Mouse (Mus musculus) small intestine, adult 2 months (tissue): Measurements from ENCODE around the gene 9130230L23Rik. TPM values are rescaled to one million over a fixed set of nuclear protein-coding genes. Genes with fewer than 3 reads are reported as not detected.

Experiments
- H3K27ac ChIP-seq: fragments of 200-500 bp; 2 replicates; pipeline ENCODE4 v1.5.1; 2012; ENCODE audit warnings: low read depth, low read length, control low read depth, inconsistent platforms; ENCODE audit not compliant: insufficient read depth
- H3K27me3 ChIP-seq: fragments of 200-500 bp; 2 replicates; pipeline ENCODE4 v1.6.1; 2012; ENCODE audit warnings: mild to moderate bottlenecking, moderate library complexity, low read length, inconsistent platforms; ENCODE audit not compliant: control insufficient read depth, insufficient read depth
- H3K36me3 ChIP-seq: fragments of 200-500 bp; 2 replicates; pipeline ENCODE4 v1.6.1; 2012; ENCODE audit warnings: mild to moderate bottlenecking, low read length, control low read depth, inconsistent platforms; ENCODE audit not compliant: control insufficient read depth, insufficient read depth
- H3K4me1 ChIP-seq: fragments of 200-500 bp; 2 replicates; pipeline ENCODE4 v1.6.1; 2012; ENCODE audit warnings: low read length, inconsistent platforms, mixed read lengths; ENCODE audit not compliant: control insufficient read depth, insufficient read depth, insufficient read length
- H3K4me3 ChIP-seq: fragments of 200-500 bp; 2 replicates; pipeline ENCODE4 v1.5.1; 2012; ENCODE audit warnings: low read depth, mild to moderate bottlenecking, control low read depth, inconsistent platforms, low read length, moderate library complexity
- CTCF ChIP-seq: fragments of 200-500 bp; IDR thresholded peaks from 2 replicates; pipeline ENCODE4 v1.5.1; 2012; ENCODE audit warnings: low read depth, mild to moderate bottlenecking, control low read depth, inconsistent platforms, low read length, moderate library complexity, mixed read lengths; ENCODE audit not compliant: insufficient replicate concordance, insufficient read length; ENCODE audit errors: extremely low read depth
- POLR2A ChIP-seq: fragments of 200-500 bp; IDR thresholded peaks from 2 replicates; pipeline ENCODE4 v1.6.1; 2012; ENCODE audit warnings: low read depth, mild to moderate bottlenecking, control low read depth, inconsistent platforms, low read length, moderate library complexity
- WGBS: fragments of 180-500 bp; shearing (Covaris S2); methylation state at CpG from one replicate; pipeline ENCODE4 v1.1.7; 2018; 5-methylcytosine and 5-hydroxymethylcytosine counted together
- polyA plus RNA-seq: library from polyadenylated mRNA; depleted of rRNA; stranded (reverse); fragments of >200 nt; gene quantifications from 2 replicates; pipeline ENCODE4 v1.2.3, GENCODE M21; 2012

The 9130230L23Rik gene
- polyA plus RNA-seq, 1 experiment, result 10.9 TPM

DNA sequence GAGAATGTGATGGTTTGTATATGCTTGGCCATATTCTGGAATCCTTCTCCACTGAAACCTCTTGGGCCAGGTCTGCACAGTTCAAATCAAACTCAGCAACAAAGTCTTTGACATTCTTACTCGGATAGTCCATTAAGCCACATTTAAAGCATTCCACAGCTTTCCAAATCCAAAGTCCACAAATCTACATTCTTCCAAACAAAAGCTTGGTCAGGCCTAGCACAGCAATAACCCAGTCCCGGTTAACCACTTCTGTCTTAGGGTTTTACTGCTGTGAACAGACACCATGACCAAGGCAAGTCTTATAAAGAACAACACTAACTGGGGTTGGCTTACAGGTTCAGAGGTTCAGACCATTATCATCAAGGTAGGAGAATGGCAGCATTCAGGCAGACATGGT is 35.7 kb upstream of the 9130230L23Rik start:
- Histone ChIP-seq H3K4me3 (no peak overlapping the region), H3K27ac (no peak overlapping the region), H3K36me3 (peaks cover 70% of the 10 kb centered on the region), H3K27me3 (no peaks in the 10 kb centered on the region), H3K4me1 (peaks cover 22% of the 10 kb centered on the region; the same call in 1 of the 2 replicates)
- TF ChIP-seq POLR2A (no peak), CTCF (no peak)
- WGBS, result 42% methylated on average over 2 of the region's 2 CpGs

DNA sequence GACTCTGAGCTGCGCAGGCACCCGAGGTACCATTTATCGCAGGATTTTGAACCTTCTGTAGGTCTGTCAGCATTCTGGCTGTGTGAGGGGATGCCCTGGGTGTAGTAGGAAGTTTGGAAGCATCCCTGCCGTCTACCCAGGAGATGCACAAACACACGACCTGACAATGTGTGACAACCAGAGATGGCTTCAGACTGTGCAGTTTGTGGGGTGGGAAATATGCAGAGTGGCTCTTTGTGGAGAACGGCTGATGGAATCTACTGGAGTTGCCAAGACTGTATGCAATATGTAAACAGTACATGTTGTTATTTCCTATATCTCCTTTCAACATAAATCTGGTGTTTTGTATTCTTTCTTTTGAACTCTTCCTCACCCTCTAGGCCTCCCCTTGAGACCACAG is 33.0 kb upstream of the 9130230L23Rik start:
- Histone ChIP-seq H3K27me3 (no peaks in the 10 kb centered on the region), H3K4me3 (no peak overlapping the region), H3K27ac (no peak overlapping the region), H3K36me3 (peaks cover 84% of the 10 kb centered on the region), H3K4me1 (peaks cover 14% of the 10 kb centered on the region; the same call in 1 of the 2 replicates)
- TF ChIP-seq POLR2A (no peak), CTCF (no peak)
- 62% methylated on average over 6 of the region's 6 CpGs for WGBS

DNA sequence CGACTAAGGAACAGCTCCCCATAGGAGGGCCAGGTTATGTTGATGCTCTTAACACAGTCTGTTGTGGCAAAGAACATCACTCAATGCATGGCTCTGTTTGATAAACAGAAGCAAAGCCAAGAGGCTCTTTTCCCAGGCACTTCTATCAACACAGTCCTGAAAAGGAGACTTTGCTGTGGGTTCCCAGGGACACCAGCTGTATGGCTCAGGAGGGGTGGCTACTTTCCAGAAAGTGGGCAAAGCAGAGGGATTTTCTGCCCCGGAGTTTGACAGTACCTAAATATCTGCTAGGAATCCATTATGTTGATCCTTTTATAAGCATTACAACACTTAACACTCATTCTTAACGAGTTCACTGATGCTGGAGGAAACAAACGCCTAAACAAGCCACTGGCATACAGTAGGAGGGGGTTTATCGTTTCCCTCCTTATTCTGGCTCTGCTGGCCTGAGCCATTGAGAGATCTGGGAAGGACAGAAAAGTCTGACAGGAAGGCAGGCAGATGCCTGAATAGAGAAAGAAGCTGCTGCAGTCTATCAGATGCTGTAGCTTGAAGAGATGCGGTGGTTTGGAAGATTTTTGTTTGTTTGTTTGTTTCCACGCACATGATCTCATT is 32.5 kb upstream of the 9130230L23Rik start:
- TF ChIP-seq CTCF (no peak), POLR2A (no peak)
- Histone ChIP-seq H3K4me1 (peaks cover 14% of the 10 kb centered on the region; the same call in 1 of the 2 replicates), H3K27me3 (no peaks in the 10 kb centered on the region), H3K4me3 (no peak overlapping the region), H3K27ac (no peak overlapping the region), H3K36me3 (peaks cover 85% of the 10 kb centered on the region)
- 58% methylated on average over 7 of the region's 7 CpGs for WGBS

DNA sequence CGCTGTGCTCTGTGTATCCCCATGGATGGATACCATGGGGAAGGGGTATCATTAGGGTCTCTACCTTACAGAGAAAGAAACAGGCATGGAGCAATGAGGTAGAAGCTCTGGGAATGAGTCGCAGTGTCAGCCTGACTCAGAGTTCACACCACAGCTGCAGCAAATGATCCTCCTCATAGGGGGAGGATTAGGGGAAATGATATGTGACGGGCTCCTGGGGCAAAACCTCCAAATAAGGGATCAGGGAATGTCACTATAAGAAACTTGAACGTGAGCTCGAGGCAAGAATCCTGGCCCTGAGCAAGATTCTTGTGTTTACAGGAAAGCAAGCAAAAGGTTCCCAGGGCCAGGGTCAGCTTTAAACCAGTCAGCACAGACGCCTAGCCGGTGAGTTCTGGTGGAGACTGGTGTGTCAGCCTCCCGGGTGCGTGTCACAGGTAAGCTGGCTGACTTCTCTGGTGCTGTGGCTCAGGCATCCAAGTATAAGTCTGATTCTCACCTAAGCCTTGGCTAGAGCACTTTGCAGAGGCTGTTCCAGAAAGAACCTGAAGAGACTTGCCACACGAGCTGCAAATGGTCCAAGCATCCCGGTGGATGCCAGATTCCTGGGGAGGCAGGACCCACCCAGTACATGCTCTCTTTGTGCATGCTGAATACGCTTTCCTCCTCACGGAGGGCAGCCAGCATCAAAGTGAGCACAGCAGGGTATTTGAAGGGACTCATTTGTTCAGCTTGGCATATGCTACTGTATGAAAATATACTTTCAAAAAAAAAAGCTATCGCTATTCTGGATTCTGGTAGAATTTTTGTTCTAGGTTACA is 30.5 kb upstream of the 9130230L23Rik start:
- H3K27me3 ChIP-seq, result no peaks in the 10 kb centered on the region
- 68% methylated on average over 14 of the region's 14 CpGs for WGBS
- peaks cover 81% of the 10 kb centered on the region for H3K36me3 ChIP-seq
- TF ChIP-seq CTCF, result no peak
- no peak for TF ChIP-seq POLR2A
- H3K4me1 ChIP-seq, result peaks cover 8% of the 10 kb centered on the region
- no peak overlapping the region for H3K4me3 ChIP-seq
- no peak overlapping the region for H3K27ac ChIP-seq

DNA sequence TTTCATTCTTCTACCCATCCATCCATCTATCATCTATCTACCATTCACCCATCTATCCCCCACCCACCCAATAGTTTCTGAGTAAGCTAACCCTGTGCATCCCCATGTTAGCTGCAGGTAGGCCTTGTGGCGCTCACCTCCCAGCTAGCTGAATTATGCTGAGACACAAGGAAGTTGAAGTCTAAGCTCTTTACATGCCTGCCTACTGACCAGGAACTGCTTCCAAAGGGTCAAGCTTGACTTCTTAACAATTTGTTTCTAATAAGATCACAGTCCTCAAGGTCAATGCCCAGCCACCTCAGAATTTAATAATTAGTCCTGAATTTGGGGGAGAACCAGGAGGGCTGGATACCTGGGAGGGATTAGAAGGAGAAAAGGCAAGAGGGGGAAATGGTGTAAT is 28.7 kb upstream of the 9130230L23Rik start:
- no peak for TF ChIP-seq CTCF
- TF ChIP-seq POLR2A, result no peak
- 95% methylated on average over 1 of the region's 1 CpGs for WGBS
- H3K36me3 ChIP-seq, result peaks cover 76% of the 10 kb centered on the region
- H3K27ac ChIP-seq, result no peak overlapping the region
- no peaks in the 10 kb centered on the region for H3K27me3 ChIP-seq
- no peak overlapping the region for H3K4me3 ChIP-seq
- H3K4me1 ChIP-seq, result peaks cover 4% of the 10 kb centered on the region

DNA sequence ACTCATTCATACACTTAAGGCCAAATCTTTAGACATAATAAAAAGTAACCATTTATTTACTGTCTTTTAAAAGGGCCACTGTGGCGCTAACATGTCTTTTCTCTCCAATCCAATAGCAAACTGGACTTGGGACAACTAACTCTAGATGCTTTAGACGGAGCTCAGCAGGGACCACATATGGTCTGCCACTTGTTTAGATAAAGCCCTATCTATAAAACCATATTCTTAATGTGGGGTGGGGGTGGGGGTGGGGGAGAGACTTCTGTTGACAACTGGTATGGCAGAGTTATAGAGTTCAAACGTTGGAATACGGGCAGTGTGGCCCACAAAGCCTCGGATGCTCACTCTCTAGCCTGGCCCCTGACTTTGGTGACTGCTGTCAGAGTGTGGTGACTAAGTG is 27.6 kb upstream of the 9130230L23Rik start:
- peaks cover 4% of the 10 kb centered on the region for H3K4me1 ChIP-seq
- TF ChIP-seq POLR2A (no peak), CTCF (no peak)
- H3K36me3 ChIP-seq, result peaks cover 76% of the 10 kb centered on the region
- H3K27ac ChIP-seq, result no peak overlapping the region
- H3K4me3 ChIP-seq, result no peak overlapping the region
- H3K27me3 ChIP-seq, result no peaks in the 10 kb centered on the region
- WGBS, result 60% methylated on average over 5 of the region's 5 CpGs

DNA sequence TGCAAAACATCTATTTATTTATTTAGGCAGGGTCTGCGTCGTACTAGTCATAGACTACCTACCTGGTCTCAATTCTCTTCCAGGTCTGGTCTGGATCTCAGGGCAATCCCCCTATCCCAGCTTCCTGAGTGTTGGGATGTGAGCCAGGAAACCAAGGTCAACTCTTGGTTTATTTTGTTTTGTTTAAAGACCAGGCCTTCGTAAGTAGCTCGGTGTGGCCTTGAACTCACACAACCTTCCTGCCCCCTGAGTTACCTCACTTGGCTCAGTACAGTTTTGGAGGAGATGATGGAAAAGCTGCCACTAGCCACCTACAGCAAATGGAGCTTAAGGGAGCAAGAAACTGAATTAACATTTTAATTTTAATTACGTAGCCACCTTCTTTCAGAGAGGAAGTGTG is 24.1 kb upstream of the 9130230L23Rik start:
- 74% methylated on average over 5 of the region's 5 CpGs for WGBS
- no peaks in the 10 kb centered on the region for H3K27me3 ChIP-seq
- H3K36me3 ChIP-seq, result peaks cover 80% of the 10 kb centered on the region
- no peak overlapping the region for H3K4me3 ChIP-seq
- H3K4me1 ChIP-seq, result peaks cover 2% of the 10 kb centered on the region
- no peak overlapping the region for H3K27ac ChIP-seq
- TF ChIP-seq POLR2A, result no peak
